Mouse (Mus musculus) small intestine, adult 2 months (tissue): ENCODE results near the gene Atp2b2. TPM values are rescaled to one million over a fixed set of nuclear protein-coding genes. Genes with fewer than 3 reads are reported as not detected.
A peak's percentile ranks its signal among the peaks of the same experiment; 100 is the strongest.

Experiments used
- H3K27ac ChIP-seq: fragments of 200-500 bp; 2 replicates; pipeline ENCODE4 v1.5.1; 2012; ENCODE audit warnings: low read depth, low read length, control low read depth, inconsistent platforms; ENCODE audit not compliant: insufficient read depth
- H3K27me3 ChIP-seq: fragments of 200-500 bp; 2 replicates; pipeline ENCODE4 v1.6.1; 2012; ENCODE audit warnings: mild to moderate bottlenecking, moderate library complexity, low read length, inconsistent platforms; ENCODE audit not compliant: control insufficient read depth, insufficient read depth
- H3K36me3 ChIP-seq: fragments of 200-500 bp; 2 replicates; pipeline ENCODE4 v1.6.1; 2012; ENCODE audit warnings: mild to moderate bottlenecking, low read length, control low read depth, inconsistent platforms; ENCODE audit not compliant: control insufficient read depth, insufficient read depth
- H3K4me1 ChIP-seq: fragments of 200-500 bp; 2 replicates; pipeline ENCODE4 v1.6.1; 2012; ENCODE audit warnings: low read length, inconsistent platforms, mixed read lengths; ENCODE audit not compliant: control insufficient read depth, insufficient read depth, insufficient read length
- H3K4me3 ChIP-seq: fragments of 200-500 bp; 2 replicates; pipeline ENCODE4 v1.5.1; 2012; ENCODE audit warnings: low read depth, mild to moderate bottlenecking, control low read depth, inconsistent platforms, low read length, moderate library complexity
- CTCF ChIP-seq: fragments of 200-500 bp; IDR thresholded peaks from 2 replicates; pipeline ENCODE4 v1.5.1; 2012; ENCODE audit warnings: low read depth, mild to moderate bottlenecking, control low read depth, inconsistent platforms, low read length, moderate library complexity, mixed read lengths; ENCODE audit not compliant: insufficient replicate concordance, insufficient read length; ENCODE audit errors: extremely low read depth
- POLR2A ChIP-seq: fragments of 200-500 bp; IDR thresholded peaks from 2 replicates; pipeline ENCODE4 v1.6.1; 2012; ENCODE audit warnings: low read depth, mild to moderate bottlenecking, control low read depth, inconsistent platforms, low read length, moderate library complexity
- WGBS: fragments of 180-500 bp; shearing (Covaris S2); methylation state at CpG from one replicate; pipeline ENCODE4 v1.1.7; 2018; 5-methylcytosine and 5-hydroxymethylcytosine counted together
- polyA plus RNA-seq: library from polyadenylated mRNA; depleted of rRNA; stranded (reverse); fragments of >200 nt; gene quantifications from 2 replicates; pipeline ENCODE4 v1.2.3, GENCODE M21; 2012

Atp2b2 gene
- polyA plus RNA-seq, 1 experiment: 0.42 TPM

- TF ChIP-seq POLR2A (no peak), CTCF (no peak)
- H3K27ac ChIP-seq: no peak overlapping the region
- no peaks in the 10 kb centered on the region for H3K4me1 ChIP-seq
- H3K4me3 ChIP-seq: no peak overlapping the region
- WGBS: 72% methylated on average over 7 of the region's 7 CpGs
- H3K36me3 ChIP-seq: no peaks in the 10 kb centered on the region
- no peaks in the 10 kb centered on the region for H3K27me3 ChIP-seq
Observed at GRCm38 (mm10) chr6:113785658-113786057, 256.8 kb downstream of the Atp2b2 start.

GRCm38 (mm10) chr6:113778229-113778753 is 264.1 kb downstream of the Atp2b2 start:
- Histone ChIP-seq H3K27ac (no peak overlapping the region), H3K36me3 (no peaks in the 10 kb centered on the region), H3K27me3 (no peaks in the 10 kb centered on the region), H3K4me1 (no peaks in the 10 kb centered on the region), H3K4me3 (no peak overlapping the region)
- TF ChIP-seq CTCF (no peak), POLR2A (no peak)
- 55% methylated on average over 7 of the region's 7 CpGs for WGBS

GRCm38 (mm10) chr6:113768804-113769203 is 273.6 kb downstream of the Atp2b2 start:
- Histone ChIP-seq H3K4me1 (peaks cover 10% of the 10 kb centered on the region), H3K27me3 (no peaks in the 10 kb centered on the region), H3K27ac (no peak overlapping the region), H3K4me3 (no peak overlapping the region), H3K36me3 (no peaks in the 10 kb centered on the region)
- TF ChIP-seq CTCF (no peak), POLR2A (no peak)
- 60% methylated on average over 11 of the region's 11 CpGs for WGBS

DNA sequence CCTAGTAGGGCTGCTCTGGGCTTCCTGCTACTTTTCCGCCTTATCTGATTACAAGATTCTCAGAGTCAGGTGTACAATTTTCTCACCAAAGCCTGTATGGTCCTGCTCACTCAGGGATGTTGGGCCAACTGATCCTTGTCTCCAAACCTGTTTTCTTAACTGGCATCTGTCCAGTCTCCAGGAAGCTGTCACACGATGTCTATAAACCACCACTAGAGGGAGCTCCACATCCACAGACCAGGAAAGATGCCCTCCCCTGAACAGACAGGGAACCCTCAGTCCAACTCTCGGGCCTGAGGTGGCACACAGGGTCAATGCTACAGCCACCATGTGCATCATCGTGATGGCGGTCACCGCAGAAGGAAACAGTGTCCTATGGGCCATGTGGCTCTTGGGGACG is 280.8 kb downstream of the Atp2b2 start:
- Histone ChIP-seq H3K4me3 (no peak overlapping the region), H3K27ac (no peak overlapping the region), H3K36me3 (no peaks in the 10 kb centered on the region), H3K4me1 (no peaks in the 10 kb centered on the region), H3K27me3 (no peaks in the 10 kb centered on the region)
- WGBS: 23% methylated on average over 7 of the region's 7 CpGs
- TF ChIP-seq CTCF (peak; percentile 91; the same call in 1 of the 2 replicates), POLR2A (no peak)

DNA sequence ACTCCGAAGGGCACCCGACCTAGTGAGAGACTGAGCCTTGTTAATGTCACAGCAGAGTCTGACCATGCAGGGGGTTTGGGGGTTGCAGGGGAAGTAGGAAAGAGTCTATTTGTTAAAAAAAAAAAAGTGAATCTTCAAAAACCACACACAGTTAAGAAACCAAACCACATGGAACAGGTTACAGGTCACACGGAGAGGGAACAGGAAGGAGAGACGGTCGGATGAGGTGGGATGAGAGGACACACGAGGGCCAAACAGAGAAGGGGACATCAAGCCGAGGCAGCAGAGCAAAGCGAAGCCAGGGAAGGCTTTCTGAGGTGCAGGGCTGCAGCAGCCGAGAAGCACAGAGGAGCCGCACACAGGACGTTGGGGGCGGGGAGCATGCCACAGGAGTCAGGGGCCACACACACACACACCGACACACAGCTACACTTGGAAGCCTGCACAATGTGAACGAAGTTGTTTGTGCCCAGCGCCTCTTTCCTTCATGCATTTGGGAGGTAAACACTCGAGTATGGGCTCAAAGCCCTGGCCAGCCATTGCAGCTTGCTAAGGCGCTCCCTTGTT is 293.2 kb downstream of the Atp2b2 start:
- no peaks in the 10 kb centered on the region for H3K36me3 ChIP-seq
- peak overlapping the region; percentile 31; the same call in 1 of the 2 replicates for H3K4me3 ChIP-seq
- no peak overlapping the region for H3K27ac ChIP-seq
- 61% methylated on average over 17 of the region's 17 CpGs for WGBS
- TF ChIP-seq CTCF (no peak), POLR2A (no peak)
- peaks cover 28% of the 10 kb centered on the region for H3K27me3 ChIP-seq
- H3K4me1 ChIP-seq: no peaks in the 10 kb centered on the region

DNA sequence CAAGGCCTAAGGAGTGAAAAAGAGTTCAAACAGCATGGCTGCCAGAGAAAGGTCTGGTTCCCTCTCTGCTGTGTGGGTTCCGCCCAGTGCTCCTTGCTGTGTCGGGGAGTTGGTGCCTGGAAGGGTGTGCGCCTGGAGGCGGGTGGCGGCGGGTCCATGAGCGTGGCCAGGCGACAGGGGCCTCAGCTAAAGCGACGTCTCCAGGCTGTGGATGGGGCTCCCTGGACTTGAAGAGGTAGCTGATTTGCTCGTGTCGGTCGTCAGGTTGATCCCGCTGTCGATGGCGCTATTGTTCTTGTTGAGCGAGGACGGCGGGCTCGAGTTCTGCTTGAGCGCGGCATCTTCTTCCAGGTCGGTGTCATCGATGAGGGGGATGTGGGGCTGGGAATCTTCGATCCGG is 294.1 kb downstream of the Atp2b2 start:
- H3K4me3 ChIP-seq: peak overlapping the region; percentile 31

GRCm38 (mm10) chr6:113747284-113747683 is 295.1 kb downstream of the Atp2b2 start:
- Histone ChIP-seq H3K27me3 (peaks cover 28% of the 10 kb centered on the region), H3K4me1 (no peaks in the 10 kb centered on the region), H3K27ac (no peak overlapping the region), H3K4me3 (no peak overlapping the region), H3K36me3 (no peaks in the 10 kb centered on the region)
- TF ChIP-seq CTCF: no peak
- no peak for TF ChIP-seq POLR2A
- 67% methylated on average over 14 of the region's 14 CpGs for WGBS

More for the DNA sequence above, 294.1 kb downstream of the Atp2b2 start:
- TF ChIP-seq POLR2A (no peak), CTCF (no peak)
- Histone ChIP-seq H3K36me3 (no peaks in the 10 kb centered on the region), H3K4me1 (no peaks in the 10 kb centered on the region), H3K27me3 (peaks cover 28% of the 10 kb centered on the region), H3K27ac (no peak overlapping the region)
- WGBS: 18% methylated on average over 26 of the region's 26 CpGs
